Mouse (Mus musculus) liver, embryonic 12.5 days (tissue): ENCODE measurements around the gene Spred2. TPM values are rescaled to one million over a fixed set of nuclear protein-coding genes. Genes with fewer than 3 reads are reported as not detected.

ENCODE experiments used
- ATAC-seq: fragments of 200-750 bp; cut with Nextera tagmentation; 2 replicates; pipeline ENCODE4 v1.8.0; 2017; ENCODE audit warnings: moderate number of reproducible peaks, mild to moderate bottlenecking, moderate library complexity
- H3K27ac ChIP-seq: fragments of 300-500 bp; sonication (generic); 2 replicates; pipeline ENCODE4 v1.5.1; 2016; ENCODE audit warnings: mild to moderate bottlenecking
- H3K27me3 ChIP-seq: fragments of 300-500 bp; sonication (generic); replicated peaks from 2 replicates; pipeline ENCODE4 v1.6.1; 2016; ENCODE audit warnings: mild to moderate bottlenecking, moderate library complexity
- H3K36me3 ChIP-seq: fragments of 300-500 bp; sonication (generic); 2 replicates; pipeline ENCODE4 v1.6.1; 2016; ENCODE audit warnings: mild to moderate bottlenecking, moderate library complexity
- H3K4me1 ChIP-seq: fragments of 300-500 bp; sonication (generic); 2 replicates; pipeline ENCODE4 v1.6.1; 2016
- H3K4me2 ChIP-seq: fragments of 300-500 bp; sonication (generic); 2 replicates; pipeline ENCODE4 v1.6.1; 2016; ENCODE audit warnings: mild to moderate bottlenecking, moderate library complexity
- H3K4me3 ChIP-seq: fragments of 300-500 bp; sonication (generic); 2 replicates; pipeline ENCODE4 v1.5.1; 2016; ENCODE audit warnings: mild to moderate bottlenecking, moderate library complexity
- H3K9ac ChIP-seq: fragments of 300-500 bp; sonication (generic); 2 replicates; pipeline ENCODE4 v1.6.1; 2016; ENCODE audit warnings: mild to moderate bottlenecking, moderate library complexity
- H3K9me3 ChIP-seq: fragments of 300-500 bp; sonication (generic); replicated peaks from 2 replicates; pipeline ENCODE4 v1.6.1; 2016; ENCODE audit warnings: mild to moderate bottlenecking, moderate library complexity
- WGBS: fragments of 180-500 bp; shearing (Covaris S2); methylation state at CpG from one replicate; pipeline ENCODE4 v1.1.7; 2016; ENCODE audit not compliant: insufficient replicate concordance; 5-methylcytosine and 5-hydroxymethylcytosine counted together
- polyA plus RNA-seq: library from polyadenylated mRNA; unstranded; fragments of >200 nt; fragmentation: Nextera tagmentation; extraction: Ambion mirVana; gene quantifications from 2 replicates; pipeline ENCODE4 v1.2.1, GENCODE M21; 2016

Gene Spred2
- polyA plus RNA-seq, 1 experiment from 2014 or later, result 3.6 TPM

DNA sequence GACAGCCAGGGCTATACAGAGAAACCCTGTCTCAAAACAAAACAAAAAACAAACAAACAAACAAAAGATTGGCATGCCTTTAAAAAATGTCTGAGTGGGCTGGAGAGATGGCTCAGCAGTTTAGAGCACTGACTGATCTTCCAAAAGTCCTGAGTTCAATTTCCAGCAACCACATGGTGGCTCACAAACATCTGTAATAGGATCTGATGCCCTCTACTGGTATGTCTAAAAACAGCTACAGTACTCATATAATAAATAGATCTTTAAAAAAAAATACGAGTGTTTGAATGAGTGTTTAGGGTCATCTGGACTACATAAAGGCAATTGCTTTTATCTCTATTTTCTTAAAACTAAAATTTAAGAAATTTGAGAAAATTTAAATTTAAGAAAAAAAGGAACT is 143.3 kb downstream of the Spred2 start:
- Histone ChIP-seq H3K4me2 (no peak overlapping the region), H3K27ac (no peak overlapping the region), H3K4me3 (no peak overlapping the region), H3K4me1 (no peaks in the 10 kb centered on the region), H3K36me3 (peaks cover 88% of the 10 kb centered on the region), H3K27me3 (no peaks in the 10 kb centered on the region), H3K9ac (no peak overlapping the region), H3K9me3 (no peaks in the 10 kb centered on the region)
- 67% methylated on average over 1 of the region's 1 CpGs for WGBS
- ATAC-seq, result no peak

GRCm38 (mm10) chr11:20068346-20069004 is 144.3 kb downstream of the Spred2 start:
- H3K4me3 ChIP-seq, result no peak overlapping the region
- H3K4me1 ChIP-seq, result no peaks in the 10 kb centered on the region
- H3K27me3 ChIP-seq, result no peaks in the 10 kb centered on the region
- no peak overlapping the region for H3K9ac ChIP-seq
- 87% methylated on average over 6 of the region's 6 CpGs for WGBS
- H3K9me3 ChIP-seq, result no peaks in the 10 kb centered on the region
- no peak for ATAC-seq
- no peak overlapping the region for H3K27ac ChIP-seq
- H3K4me2 ChIP-seq, result no peak overlapping the region
- H3K36me3 ChIP-seq, result peaks cover 93% of the 10 kb centered on the region

DNA sequence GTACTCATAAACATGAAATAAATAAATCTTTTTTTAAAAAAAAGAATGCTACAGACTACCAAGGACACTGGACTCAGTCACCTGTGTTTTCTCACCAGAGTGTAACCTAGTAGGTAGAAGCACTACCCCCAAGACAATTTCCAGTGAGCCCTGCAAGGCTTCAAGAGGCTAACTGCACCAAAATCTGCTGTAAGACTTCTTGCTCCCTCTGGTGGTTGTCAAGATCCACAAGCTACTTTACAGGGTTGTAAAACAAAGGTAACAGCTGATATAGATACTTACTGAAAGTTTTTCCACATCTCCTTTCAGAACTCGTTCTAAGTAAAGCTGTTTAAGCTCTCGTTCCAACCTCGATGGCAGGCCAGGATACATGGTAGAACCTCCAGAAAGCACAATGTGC is 148.0 kb downstream of the Spred2 start:
- no peaks in the 10 kb centered on the region for H3K9me3 ChIP-seq
- H3K27me3 ChIP-seq, result no peaks in the 10 kb centered on the region
- peaks cover 86% of the 10 kb centered on the region for H3K36me3 ChIP-seq
- no peak overlapping the region for H3K4me2 ChIP-seq
- no peak overlapping the region for H3K27ac ChIP-seq
- H3K4me1 ChIP-seq, result no peaks in the 10 kb centered on the region
- H3K9ac ChIP-seq, result no peak overlapping the region
- no peak for ATAC-seq
- 73% methylated on average over 3 of the region's 3 CpGs for WGBS
- H3K4me3 ChIP-seq, result no peak overlapping the region

GRCm38 (mm10) chr11:20072826-20073225 is 148.7 kb downstream of the Spred2 start:
- no peaks in the 10 kb centered on the region for H3K27me3 ChIP-seq
- no peak overlapping the region for H3K9ac ChIP-seq
- no peak for ATAC-seq
- 83% methylated on average over 5 of the region's 5 CpGs for WGBS
- no peak overlapping the region for H3K4me3 ChIP-seq
- H3K36me3 ChIP-seq, result peaks cover 87% of the 10 kb centered on the region
- no peak overlapping the region for H3K4me2 ChIP-seq
- H3K27ac ChIP-seq, result no peak overlapping the region
- H3K4me1 ChIP-seq, result no peaks in the 10 kb centered on the region
- no peaks in the 10 kb centered on the region for H3K9me3 ChIP-seq

Other genes starting within 250 kb of the Spred2 start
- 77.8 and 78.1 TPM in 2 replicates for gene Actr2, start 188.5 kb downstream of the Spred2 start, polyA plus RNA-seq